Mouse (Mus musculus) MEL (cell line): ENCODE measurements around the gene Cpb1. TPM values are rescaled to one million over a fixed set of nuclear protein-coding genes. Genes with fewer than 3 reads are reported as not detected.

Source experiments
- DNase-seq: peaks from one replicate; pipeline ENCODE4 v3.0.0; 2011; ENCODE audit warnings: low read depth, low spot score
- H3K27ac ChIP-seq: 2 replicates; pipeline ENCODE4 v1.5.1; 2012; ENCODE audit warnings: low read depth, mild to moderate bottlenecking, control low read depth, low read length, moderate library complexity; ENCODE audit not compliant: control insufficient read depth
- H3K27me3 ChIP-seq, 2 experiments: fragments of 150-350 bp in 1 of 2; sonication (generic) in 1 of 2; 2 replicates each; pipeline ENCODE4 v1.6.1; 2012; ENCODE audit warnings: low read length in 2 of 2, mild to moderate bottlenecking in 2 of 2, improper control_type of control experiment in 1 of 2, moderate library complexity in 1 of 2; ENCODE audit not compliant: insufficient read depth in 2 of 2, control insufficient read depth in 1 of 2
- H3K36me3 ChIP-seq, 2 experiments: 2 replicates each; pipeline ENCODE4 v1.6.1; 2012 to 2014; ENCODE audit warnings: low read length in 2 of 2, improper control_type of control experiment in 1 of 2, inconsistent platforms in 1 of 2, mild to moderate bottlenecking in 1 of 2; ENCODE audit not compliant: insufficient read depth in 2 of 2, control insufficient read depth in 1 of 2
- H3K4me1 ChIP-seq, 2 experiments: fragments of 150-350 bp in 1 of 2; sonication (generic) in 1 of 2; 2 replicates each; pipeline ENCODE4 v1.6.1; 2012; ENCODE audit warnings: low read length in 2 of 2, improper control_type of control experiment in 1 of 2, mild to moderate bottlenecking in 1 of 2; ENCODE audit not compliant: insufficient read depth in 2 of 2, control insufficient read depth in 1 of 2
- H3K4me3 ChIP-seq, 2 experiments: fragments of 150-350 bp in 1 of 2; sonication (generic) in 1 of 2; 2 replicates each; pipeline ENCODE4 v1.5.1; 2012; ENCODE audit warnings: low read depth in 2 of 2, low read length in 2 of 2, mild to moderate bottlenecking in 2 of 2, moderate library complexity in 2 of 2, control low read depth in 1 of 2, improper control_type of control experiment in 1 of 2; ENCODE audit not compliant: control insufficient read depth in 1 of 2, insufficient read depth in 1 of 2
- H3K79me2 ChIP-seq: 2 replicates; pipeline ENCODE4 v1.6.1; 2012; ENCODE audit warnings: mild to moderate bottlenecking, low read length, moderate library complexity; ENCODE audit not compliant: control insufficient read depth, poor library complexity, insufficient read depth
- H3K9ac ChIP-seq: 2 replicates; pipeline ENCODE4 v1.6.1; 2012; ENCODE audit warnings: low read depth, mild to moderate bottlenecking, control low read depth, low read length, moderate library complexity; ENCODE audit not compliant: control insufficient read depth, poor library complexity, severe bottlenecking
- H3K9me3 ChIP-seq: fragments of 150-350 bp; sonication (generic); replicated peaks from 2 replicates; pipeline ENCODE4 v1.6.1; 2012; ENCODE audit warnings: mild to moderate bottlenecking, low read length, improper control_type of control experiment, moderate library complexity; ENCODE audit not compliant: insufficient read depth
- BHLHE40 ChIP-seq: IDR thresholded peaks from 2 replicates; pipeline ENCODE4 v1.6.1; 2012; ENCODE audit warnings: low read depth, mild to moderate bottlenecking, inconsistent platforms, low read length, improper control_type of control experiment, borderline replicate concordance
- CHD2 ChIP-seq: IDR thresholded peaks from 2 replicates; pipeline ENCODE4 v1.6.1; 2011; ENCODE audit warnings: low read length, improper control_type of control experiment
- CTCF ChIP-seq, 3 experiments: IDR thresholded peaks in 2 of 3; conservative IDR thresholded peaks in 1 of 3; 2 replicates each; pipeline ENCODE4 v1.5.1; 2011 to 2012; ENCODE audit warnings: low read length in 3 of 3, low read depth in 2 of 3, mild to moderate bottlenecking in 2 of 3, improper control_type of control experiment in 1 of 3, inconsistent platforms in 1 of 3, mixed read lengths in 1 of 3, moderate library complexity in 1 of 3; ENCODE audit not compliant: control insufficient read depth in 1 of 3, insufficient read depth in 1 of 3, poor library complexity in 1 of 3, severe bottlenecking in 1 of 3
- E2F4 ChIP-seq: IDR thresholded peaks from 2 replicates; pipeline ENCODE4 v1.6.1; 2011; ENCODE audit warnings: low read depth, low read length, improper control_type of control experiment, borderline replicate concordance
- ELF1 ChIP-seq: IDR thresholded peaks from 2 replicates; pipeline ENCODE4 v1.6.1; 2014; ENCODE audit warnings: low read depth, mild to moderate bottlenecking, inconsistent platforms, low read length, improper control_type of control experiment, moderate library complexity
- EP300 ChIP-seq, 2 experiments: IDR thresholded peaks; 2 replicates each; pipeline ENCODE4 v1.6.1; 2011; ENCODE audit warnings: improper control_type of control experiment in 2 of 2, low read length in 2 of 2, low read depth in 1 of 2, mild to moderate bottlenecking in 1 of 2
- ETS1 ChIP-seq: IDR thresholded peaks from 2 replicates; pipeline ENCODE4 v1.6.1; 2012; ENCODE audit warnings: low read depth, mild to moderate bottlenecking, inconsistent platforms, low read length, improper control_type of control experiment, moderate library complexity
- GABPA ChIP-seq: IDR thresholded peaks from 2 replicates; pipeline ENCODE4 v1.6.1; 2012; ENCODE audit warnings: low read depth, mild to moderate bottlenecking, inconsistent platforms, low read length, improper control_type of control experiment, moderate library complexity
- GATA1 ChIP-seq: IDR thresholded peaks from 2 replicates; pipeline ENCODE4 v1.6.1; 2011; ENCODE audit warnings: low read depth, low read length, improper control_type of control experiment
- HCFC1 ChIP-seq: IDR thresholded peaks from 2 replicates; pipeline ENCODE4 v1.6.1; 2012; ENCODE audit warnings: low read depth, mild to moderate bottlenecking, inconsistent platforms, low read length, improper control_type of control experiment, moderate library complexity
- JUND ChIP-seq: IDR thresholded peaks from 2 replicates; pipeline ENCODE4 v1.6.1; 2011; ENCODE audit warnings: low read depth, mild to moderate bottlenecking, improper control_type of control experiment, low read length
- KAT2A ChIP-seq: conservative IDR thresholded peaks from 2 replicates; pipeline ENCODE4 v1.6.1; 2012; ENCODE audit warnings: low read depth, low read length, improper control_type of control experiment, inconsistent platforms
- MAFK ChIP-seq: IDR thresholded peaks from 2 replicates; pipeline ENCODE4 v1.6.1; 2011; ENCODE audit warnings: low read depth, mild to moderate bottlenecking, low read length, improper control_type of control experiment, borderline replicate concordance
- MAX ChIP-seq: IDR thresholded peaks from 2 replicates; pipeline ENCODE4 v1.6.1; 2011; ENCODE audit warnings: low read length, improper control_type of control experiment
- MAZ ChIP-seq: IDR thresholded peaks from 2 replicates; pipeline ENCODE4 v1.6.1; 2012; ENCODE audit warnings: low read depth, mild to moderate bottlenecking, inconsistent platforms, low read length, improper control_type of control experiment
- MEF2A ChIP-seq: IDR thresholded peaks from 2 replicates; pipeline ENCODE4 v1.6.1; 2014; ENCODE audit warnings: low read depth, mild to moderate bottlenecking, inconsistent platforms, low read length, improper control_type of control experiment; ENCODE audit not compliant: poor library complexity, insufficient replicate concordance, severe bottlenecking; ENCODE audit errors: extremely low read depth
- MXI1 ChIP-seq: IDR thresholded peaks from 2 replicates; pipeline ENCODE4 v1.6.1; 2011; ENCODE audit warnings: mild to moderate bottlenecking, low read depth, low read length, improper control_type of control experiment
- MYC ChIP-seq: IDR thresholded peaks from 2 replicates; pipeline ENCODE4 v1.6.1; 2011; ENCODE audit warnings: low read depth, mild to moderate bottlenecking, low read length, improper control_type of control experiment, moderate library complexity
- NELFE ChIP-seq: IDR thresholded peaks from 2 replicates; pipeline ENCODE4 v1.6.1; 2011; ENCODE audit warnings: low read depth, low read length, improper control_type of control experiment
- NRF1 ChIP-seq: IDR thresholded peaks from 2 replicates; pipeline ENCODE4 v1.6.1; 2014; ENCODE audit warnings: low read depth, mild to moderate bottlenecking, inconsistent platforms, low read length, improper control_type of control experiment, moderate library complexity; ENCODE audit not compliant: poor library complexity, insufficient read depth, severe bottlenecking
- POLR2A ChIP-seq, 2 experiments: IDR thresholded peaks; 2 replicates each; pipeline ENCODE4 v1.6.1; 2011 to 2012; ENCODE audit warnings: low read length in 2 of 2, mild to moderate bottlenecking in 2 of 2, control low read depth in 1 of 2, improper control_type of control experiment in 1 of 2, low read depth in 1 of 2, moderate library complexity in 1 of 2; ENCODE audit not compliant: control insufficient read depth in 1 of 2, insufficient read depth in 1 of 2, poor library complexity in 1 of 2
- POLR2AphosphoS2 ChIP-seq: IDR thresholded peaks from 2 replicates; pipeline ENCODE4 v1.6.1; 2011; ENCODE audit warnings: low read length, improper control_type of control experiment
- RCOR1 ChIP-seq: IDR thresholded peaks from 2 replicates; pipeline ENCODE4 v1.6.1; 2012; ENCODE audit warnings: low read depth, mild to moderate bottlenecking, inconsistent platforms, low read length, improper control_type of control experiment
- SIN3A ChIP-seq: IDR thresholded peaks from 2 replicates; pipeline ENCODE4 v1.6.1; 2012; ENCODE audit warnings: low read length, improper control_type of control experiment, inconsistent platforms
- SMC3 ChIP-seq: IDR thresholded peaks from 2 replicates; pipeline ENCODE4 v1.6.1; 2011; ENCODE audit warnings: low read depth, low read length, improper control_type of control experiment
- TAL1 ChIP-seq: IDR thresholded peaks from 2 replicates; pipeline ENCODE4 v1.6.1; 2012; ENCODE audit warnings: mild to moderate bottlenecking, inconsistent platforms, low read length, moderate library complexity, mixed read lengths
- TBP ChIP-seq: IDR thresholded peaks from 2 replicates; pipeline ENCODE4 v1.8.0; 2011; ENCODE audit warnings: low read depth, low read length, improper control_type of control experiment
- TCF12 ChIP-seq: IDR thresholded peaks from 2 replicates; pipeline ENCODE4 v1.6.1; 2014; ENCODE audit warnings: low read depth, mild to moderate bottlenecking, inconsistent platforms, low read length, improper control_type of control experiment, moderate library complexity
- UBTF ChIP-seq: IDR thresholded peaks from 2 replicates; pipeline ENCODE4 v1.6.1; 2012; ENCODE audit warnings: low read depth, mild to moderate bottlenecking, inconsistent platforms, low read length, improper control_type of control experiment, moderate library complexity, borderline replicate concordance; ENCODE audit not compliant: insufficient read depth
- USF1 ChIP-seq: IDR thresholded peaks from 2 replicates; pipeline ENCODE4 v1.6.1; 2014; ENCODE audit warnings: low read depth, mild to moderate bottlenecking, inconsistent platforms, low read length, improper control_type of control experiment, moderate library complexity
- USF2 ChIP-seq, 2 experiments: IDR thresholded peaks; 2 replicates each; pipeline ENCODE4 v1.6.1; 2011 to 2012; ENCODE audit warnings: improper control_type of control experiment in 2 of 2, low read length in 2 of 2, borderline replicate concordance in 1 of 2, inconsistent platforms in 1 of 2, low read depth in 1 of 2, mild to moderate bottlenecking in 1 of 2; ENCODE audit not compliant: insufficient read depth in 1 of 2
- ZC3H11A ChIP-seq: IDR thresholded peaks from 2 replicates; pipeline ENCODE4 v1.6.1; 2012; ENCODE audit warnings: low read depth, mild to moderate bottlenecking, inconsistent platforms, low read length, improper control_type of control experiment
- ZMIZ1 ChIP-seq: IDR thresholded peaks from 2 replicates; pipeline ENCODE4 v1.6.1; 2012; ENCODE audit warnings: low read depth, mild to moderate bottlenecking, inconsistent platforms, low read length, improper control_type of control experiment, moderate library complexity
- ZNF384 ChIP-seq: IDR thresholded peaks from 2 replicates; pipeline ENCODE4 v1.6.1; 2012; ENCODE audit warnings: low read depth, mild to moderate bottlenecking, inconsistent platforms, low read length, improper control_type of control experiment
- polyA plus RNA-seq, 2 experiments: library from polyadenylated mRNA; stranded (reverse) in 1 of 2; unstranded in 1 of 2; fragments of >175 nt in 1 of 2; fragments of >200 nt in 1 of 2; gene quantifications; 2 replicates each; pipeline versions ENCODE4 v1.2.1 to v1.2.4; 2012; ENCODE audit warnings: low replicate concordance in 2 of 2, low read depth in 1 of 2; ENCODE audit not compliant: insufficient read length in 2 of 2, insufficient read depth in 1 of 2, missing spikeins in 1 of 2
- total RNA-seq: library from RNA; depleted of rRNA; stranded (reverse); fragments of 300-350 nt; gene quantifications from 2 replicates; pipeline ENCODE4 v1.2.3, GENCODE M21; 2012

Cpb1 gene
- total and polyA plus RNA-seq, 3 experiments = not detected

GRCm38 (mm10) chr3:20243913-20244312 is 31.6 kb downstream of the Cpb1 start:
- Histone ChIP-seq H3K4me3 (no peak overlapping the region), H3K9me3 (no peaks in the 10 kb centered on the region), H3K36me3 (peaks cover 0 to 36% of the 10 kb centered on the region in 2 experiments; a peak in 2 of 4 replicates), H3K79me2 (no peaks in the 10 kb centered on the region), H3K27me3 (no peaks in the 10 kb centered on the region), H3K27ac (peak overlapping the region; percentile 60), H3K4me1 (peaks cover 15 to 34% of the 10 kb centered on the region in 2 experiments), H3K9ac (no peak overlapping the region)
- TF ChIP-seq POLR2A (IDR thresholded peaks at IDR 0.05; ENCODE audit: control insufficient read depth in 1 of 2, insufficient read depth in 1 of 2, low read depth in 1 of 2, low read length in 2 of 2, poor library complexity in 1 of 2) (no peak), RCOR1 (peak; percentile 16; the same call in 1 of the 2 replicates), HCFC1 (no peak), MAX (no peak), EP300 (IDR thresholded peaks at IDR 0.05; ENCODE audit: low read depth in 1 of 2, low read length in 2 of 2) (peak; percentile 69 to 85), ZMIZ1 (no peak), MAZ (no peak), CTCF (IDR thresholded peaks at IDR 0.05 in 2 of 3, conservative IDR thresholded peaks at IDR 0.05 in 1 of 3; ENCODE audit: control insufficient read depth in 1 of 3, insufficient read depth in 1 of 3, low read depth in 2 of 3, low read length in 3 of 3, poor library complexity in 1 of 3, severe bottlenecking in 1 of 3) (no peak), TAL1 (no peak), MXI1 (no peak), USF2 (IDR thresholded peaks at IDR 0.05; ENCODE audit: borderline replicate concordance in 1 of 2, insufficient read depth in 1 of 2, low read depth in 1 of 2, low read length in 2 of 2) (no peak), TBP (no peak), SIN3A (0 out of 2 replicates have a peak, but pooled peaks have one; percentile 23), ETS1 (peak; percentile 62), E2F4 (no peak), KAT2A (no peak), MYC (no peak), CHD2 (no peak), JUND (no peak), ELF1 (no peak), ZC3H11A (no peak), GABPA (no peak), NRF1 (no peak), ZNF384 (no peak), GATA1 (peak; percentile 66), TCF12 (peak; percentile 83), BHLHE40 (peak; percentile 34; the same call in 1 of the 2 replicates), SMC3 (no peak), MEF2A (no peak), NELFE (no peak), MAFK (no peak), USF1 (peak; percentile 58; the same call in 1 of the 2 replicates), POLR2AphosphoS2 (no peak), UBTF (no peak)
- peak; percentile 41 for DNase-seq
